Mouse (Mus musculus): ENCODE results near the gene Ms4a8a. TPM values are rescaled to one million over a fixed set of nuclear protein-coding genes. Genes with fewer than 3 reads are reported as not detected.

The Ms4a8a gene
- polyA plus RNA-seq (2012; rRNA removed; ENCODE audit: low replicate concordance) = 4.3 and 6.3 TPM in 2 replicates

DNA sequence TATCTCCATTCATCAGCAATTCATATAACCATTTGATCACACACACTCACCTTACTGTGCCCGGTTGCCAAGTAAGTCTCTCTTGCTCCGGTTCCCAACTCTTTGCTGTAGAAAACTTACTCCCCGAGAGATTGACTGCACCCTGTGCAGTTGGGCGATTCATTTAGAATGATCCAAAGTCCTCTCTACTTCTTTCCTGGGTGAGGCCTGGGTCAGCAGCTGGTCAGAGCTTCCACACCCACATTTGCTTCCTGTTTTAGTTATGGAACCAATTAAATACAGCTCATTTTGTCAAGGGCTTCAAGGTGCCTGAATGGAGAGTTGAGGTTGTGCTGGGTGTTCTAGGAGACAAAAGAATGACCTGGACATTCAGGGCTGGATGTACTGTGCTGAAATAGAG is at the start of gene Ms4a8a:
Ms4a8a (minus strand) TSS at position 169 of the 400 bp plus-strand sequence.

DNA sequence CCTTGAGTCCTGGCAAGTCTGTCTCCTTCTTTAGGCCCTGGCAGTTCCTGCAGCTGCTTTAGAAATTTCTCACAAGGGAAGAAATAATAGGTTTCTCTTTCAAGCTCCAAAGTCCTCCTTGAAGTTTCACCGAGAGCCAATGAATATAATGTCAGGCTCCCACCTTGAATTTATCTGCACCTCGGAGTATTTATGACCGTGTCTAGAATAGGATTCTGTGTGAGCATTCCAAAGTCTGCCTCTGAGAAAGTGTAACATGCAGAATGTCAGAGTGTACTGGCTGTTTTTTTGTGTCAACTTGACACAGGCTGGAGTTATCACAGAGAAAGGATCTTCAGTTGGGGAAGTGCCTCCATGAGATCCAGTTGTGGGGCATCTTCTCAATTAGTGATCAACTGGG is 63.0 kb downstream of the Ms4a8a start, which contains the start of gene Ms4a18:
Ms4a18 (minus strand) TSS at position 141 of the 400 bp plus-strand sequence.

Other genes with a start within 250 kb of the Ms4a8a start
- 6.2 and 12.4 TPM in 2 replicates for gene Slc15a3, start 241.4 kb downstream of the Ms4a8a start, polyA plus RNA-seq (2012; rRNA removed; ENCODE audit: low replicate concordance)
- 20.4 and 60.0 TPM in 2 replicates for gene Tmem132a, start 211.2 kb downstream of the Ms4a8a start, polyA plus RNA-seq (2012; rRNA removed; ENCODE audit: low replicate concordance)
- 204 and 245 TPM in 2 replicates for gene Tmem109, start 199.1 kb downstream of the Ms4a8a start, polyA plus RNA-seq (2012; rRNA removed; ENCODE audit: low replicate concordance)
- 214 and 361 TPM in 2 replicates for gene Prpf19, start 185.9 kb downstream of the Ms4a8a start, polyA plus RNA-seq (2012; rRNA removed; ENCODE audit: low replicate concordance)
- gene Zp1, start 160.5 kb downstream of the Ms4a8a start, polyA plus RNA-seq (2012; rRNA removed; ENCODE audit: low replicate concordance) = 0.22 TPM in 1 of 2 replicates, not detected in the other
- 0.16 and 13.9 TPM in 2 replicates for gene Ptgdr2, start 143.9 kb downstream of the Ms4a8a start, polyA plus RNA-seq (2012; rRNA removed; ENCODE audit: low replicate concordance)
- gene Ccdc86, start 131.8 kb downstream of the Ms4a8a start, polyA plus RNA-seq (2012; rRNA removed; ENCODE audit: low replicate concordance) = 6.0 and 10.1 TPM in 2 replicates
- gene Ms4a10, start 106.4 kb downstream of the Ms4a8a start, polyA plus RNA-seq (2012; rRNA removed; ENCODE audit: low replicate concordance) = 0.50 TPM in 1 of 2 replicates, not detected in the other
- 0.10 TPM in 1 of 2 replicates, not detected in the other for gene Ms4a15, start 87.9 kb downstream of the Ms4a8a start, polyA plus RNA-seq (2012; rRNA removed; ENCODE audit: low replicate concordance)
- gene Ms4a18, start 63.1 kb downstream of the Ms4a8a start, polyA plus RNA-seq (2012; rRNA removed; ENCODE audit: low replicate concordance) = not detected in 2 replicates
- gene 1700017D01Rik, start 49.8 kb upstream of the Ms4a8a start, polyA plus RNA-seq (2012; rRNA removed; ENCODE audit: low replicate concordance) = not detected in 2 replicates
- gene 1700025F22Rik, start 84.2 kb upstream of the Ms4a8a start, polyA plus RNA-seq (2012; rRNA removed; ENCODE audit: low replicate concordance) = not detected in 2 replicates
- gene Ms4a13, start 115.6 kb upstream of the Ms4a8a start, polyA plus RNA-seq (2012; rRNA removed; ENCODE audit: low replicate concordance) = not detected in 2 replicates
- not detected in 2 replicates for gene Ms4a12, start 151.3 kb upstream of the Ms4a8a start, polyA plus RNA-seq (2012; rRNA removed; ENCODE audit: low replicate concordance)
- 0.10 and 0.34 TPM in 2 replicates for gene Ms4a1, start 185.1 kb upstream of the Ms4a8a start, polyA plus RNA-seq (2012; rRNA removed; ENCODE audit: low replicate concordance)
- gene Ms4a5, start 202.8 kb upstream of the Ms4a8a start, polyA plus RNA-seq (2012; rRNA removed; ENCODE audit: low replicate concordance) = not detected in 2 replicates
- 0.90 and 0.93 TPM in 2 replicates for gene Ms4a14, start 233.4 kb upstream of the Ms4a8a start, polyA plus RNA-seq (2012; rRNA removed; ENCODE audit: low replicate concordance)